Mouse (Mus musculus) layer of hippocampus, postnatal 25 days (tissue): ENCODE data around the gene Htr1f. TPM values are rescaled to one million over a fixed set of nuclear protein-coding genes. Genes with fewer than 3 reads are reported as not detected.
"Not testable (repeated sequence)": the region's sequence is repeated elsewhere in the genome, so short reads cannot be mapped to it uniquely, and the experiment has no call there.

Experiments
- DNase-seq, 2 experiments: peaks; one replicate each; pipeline ENCODE4 v3.0.0; 2022; ENCODE audit warnings: mixed read lengths in 2 of 2, low spot score in 1 of 2; ENCODE audit errors: extremely low spot score in 1 of 2
- total RNA-seq, 2 experiments: library from RNA; stranded (reverse); gene quantifications; 2 replicates each; pipeline ENCODE4 v1.2.3; 2021

Gene Htr1f
- total RNA-seq = 1 to 10 TPM; 3.3 to 4.6 TPM

- DNase-seq = peak in 1 of 2 experiments; percentile 22
These were observed at the start of gene Htr1f for GRCm38 (mm10) chr16:65105184-65105931. Gene Htr1f (minus strand): TSS chr16:65105854.

- DNase-seq = no peak
These were observed 34.1 kb upstream of the Htr1f start for GRCm38 (mm10) chr16:65139771-65140170.

- DNase-seq = no peak
These were observed 23.7 kb upstream of the Htr1f start for GRCm38 (mm10) chr16:65129391-65129790.

- DNase-seq = no peak
These were observed 22.2 kb upstream of the Htr1f start for GRCm38 (mm10) chr16:65127846-65128245.

GRCm38 (mm10) chr16:65112221-65112620 is 6.6 kb upstream of the Htr1f start:
- no peak for DNase-seq

GRCm38 (mm10) chr16:65093552-65093951 is 12.1 kb downstream of the Htr1f start:
- no peak for DNase-seq

- no peak for DNase-seq
These were observed 22.2 kb downstream of the Htr1f start for GRCm38 (mm10) chr16:65083475-65083874.

GRCm38 (mm10) chr16:65069867-65070266 is 35.8 kb downstream of the Htr1f start:
- no peak for DNase-seq

- DNase-seq = no peak
These were observed 39.4 kb downstream of the Htr1f start for GRCm38 (mm10) chr16:65066264-65066663.

- DNase-seq = not testable (repeated sequence)
These were observed 67.8 kb downstream of the Htr1f start for GRCm38 (mm10) chr16:65037660-65038425.

- DNase-seq = peak; percentile 19 to 45
These were observed 76.0 kb downstream of the Htr1f start for GRCm38 (mm10) chr16:65029675-65030074.

- DNase-seq = no peak
These were observed 83.3 kb downstream of the Htr1f start for GRCm38 (mm10) chr16:65022364-65022763.

GRCm38 (mm10) chr16:65018710-65019109 is 86.9 kb downstream of the Htr1f start:
- DNase-seq = no peak

- DNase-seq = no peak
These were observed 87.5 kb downstream of the Htr1f start for GRCm38 (mm10) chr16:65018134-65018533.

- DNase-seq = no peak
These were observed 88.1 kb downstream of the Htr1f start for GRCm38 (mm10) chr16:65017566-65017965.

- no peak for DNase-seq
These were observed 90.4 kb downstream of the Htr1f start for GRCm38 (mm10) chr16:65015241-65015640.

- no peak for DNase-seq
These were observed 103.4 kb downstream of the Htr1f start for GRCm38 (mm10) chr16:65001993-65002821.

- DNase-seq = no peak
These were observed 116.3 kb downstream of the Htr1f start for GRCm38 (mm10) chr16:64989279-64989800.

- no peak for DNase-seq
These were observed 118.1 kb downstream of the Htr1f start for GRCm38 (mm10) chr16:64987564-64987963.

GRCm38 (mm10) chr16:64987049-64987448 is 118.6 kb downstream of the Htr1f start:
- no peak for DNase-seq

- no peak for DNase-seq
These were observed 131.0 kb downstream of the Htr1f start for GRCm38 (mm10) chr16:64974636-64975035.
